Mouse (Mus musculus) spleen, adult 2 months (tissue): ENCODE results near the gene Blcap.

Experiments
- CTCF ChIP-seq: fragments of 200-500 bp; IDR thresholded peaks from 2 replicates; pipeline ENCODE4 v1.5.1; 2011; ENCODE audit warnings: mild to moderate bottlenecking, inconsistent platforms; ENCODE audit not compliant: insufficient read depth, insufficient read length, insufficient replicate concordance; ENCODE audit errors: extremely low read depth
- POLR2A ChIP-seq: fragments of 200-500 bp; IDR thresholded peaks from 2 replicates; pipeline ENCODE4 v1.6.1; 2011; ENCODE audit warnings: low read depth, low read length, inconsistent platforms

- TF ChIP-seq CTCF (no peak), POLR2A (no peak)
Observed at GRCm38 (mm10) chr2:157519452-157519851, 51.6 kb downstream of the Blcap start.
